Mouse (Mus musculus) forebrain, embryonic 16.5 days (tissue): ENCODE measurements at regions not wholly inside any gene's neighbourhood (a gene's known extent, or its start where the extent isn't known, plus 50 kb on each side); places are given as distances from the start of the nearest gene placed in this dataset.
A peak's percentile ranks its signal among the peaks of the same experiment; 100 is the strongest.

Source experiments
- ATAC-seq: fragments of 200-750 bp; cut with Nextera tagmentation; 2 replicates; pipeline ENCODE4 v1.8.0; 2017; ENCODE audit warnings: mild to moderate bottlenecking, moderate library complexity
- H3K27ac ChIP-seq: fragments of 300-500 bp; sonication (generic); 2 replicates; pipeline ENCODE4 v1.5.1; 2014; ENCODE audit warnings: low read length, control low read depth
- H3K27me3 ChIP-seq: fragments of 300-500 bp; sonication (generic); replicated peaks from 2 replicates; pipeline ENCODE4 v1.6.1; 2014; ENCODE audit warnings: low read length; ENCODE audit not compliant: control insufficient read depth, insufficient read depth
- H3K36me3 ChIP-seq: fragments of 300-500 bp; sonication (generic); 2 replicates; pipeline ENCODE4 v1.6.1; 2014; ENCODE audit not compliant: control insufficient read depth, insufficient read depth
- H3K4me1 ChIP-seq: fragments of 300-500 bp; sonication (generic); replicated peaks from 2 replicates; pipeline ENCODE4 v1.6.1; 2014; ENCODE audit warnings: low read length; ENCODE audit not compliant: control insufficient read depth, insufficient read depth
- H3K4me2 ChIP-seq: fragments of 300-500 bp; sonication (generic); 2 replicates; pipeline ENCODE4 v1.6.1; 2014; ENCODE audit warnings: mild to moderate bottlenecking, low read length, control low read depth
- H3K4me3 ChIP-seq: fragments of 300-500 bp; sonication (generic); replicated peaks from 2 replicates; pipeline ENCODE4 v1.5.1; 2014; ENCODE audit warnings: mild to moderate bottlenecking, low read length, control low read depth
- H3K9ac ChIP-seq: fragments of 300-500 bp; sonication (generic); replicated peaks from 2 replicates; pipeline ENCODE4 v1.6.1; 2014; ENCODE audit warnings: low read depth, low read length, control low read depth
- H3K9me3 ChIP-seq: fragments of 300-500 bp; sonication (generic); 2 replicates; pipeline ENCODE4 v1.6.1; 2016; ENCODE audit warnings: low read length; ENCODE audit not compliant: control insufficient read depth
- WGBS: fragments of 180-500 bp; shearing (Covaris S2); extraction: QIAGEN DNeasy Blood & Tissue Kit; methylation state at CpG from one replicate; pipeline ENCODE4 v1.1.7; 2014; 5-methylcytosine and 5-hydroxymethylcytosine counted together

DNA sequence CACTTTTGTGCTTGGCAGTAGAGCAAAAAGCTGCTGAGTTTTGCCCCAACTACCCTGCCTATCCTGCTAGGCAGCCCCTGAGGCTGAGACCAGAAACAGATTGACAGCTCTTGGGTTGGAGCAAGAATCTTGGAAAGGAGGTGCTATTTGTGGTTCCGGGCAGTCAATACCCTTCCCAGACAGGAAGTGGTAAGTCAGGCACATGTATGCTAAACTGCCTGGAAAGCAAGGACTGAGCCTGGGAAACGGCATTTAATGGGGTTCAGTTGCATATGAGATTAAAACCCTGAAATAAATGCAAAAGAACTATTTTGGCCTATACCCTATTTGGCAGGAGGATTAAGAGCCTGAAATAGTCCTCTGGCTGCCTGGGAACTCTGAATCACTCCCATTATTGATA, 266.9 kb downstream of the Etaa1 start:
- no peak overlapping the region for H3K27ac ChIP-seq
- H3K4me2 ChIP-seq, result no peak overlapping the region
- 27% methylated on average over 2 of the region's 2 CpGs for WGBS
- H3K36me3 ChIP-seq, result no peaks in the 10 kb centered on the region
- no peak overlapping the region for H3K9ac ChIP-seq
- H3K4me3 ChIP-seq, result no peak overlapping the region
- H3K27me3 ChIP-seq, result no peaks in the 10 kb centered on the region
- H3K4me1 ChIP-seq, result 0 out of 2 replicates have a peak, but pooled peaks cover 2% of the 10 kb centered on the region
- peak; percentile 83 for ATAC-seq
- H3K9me3 ChIP-seq, result peaks cover 6% of the 10 kb centered on the region

DNA sequence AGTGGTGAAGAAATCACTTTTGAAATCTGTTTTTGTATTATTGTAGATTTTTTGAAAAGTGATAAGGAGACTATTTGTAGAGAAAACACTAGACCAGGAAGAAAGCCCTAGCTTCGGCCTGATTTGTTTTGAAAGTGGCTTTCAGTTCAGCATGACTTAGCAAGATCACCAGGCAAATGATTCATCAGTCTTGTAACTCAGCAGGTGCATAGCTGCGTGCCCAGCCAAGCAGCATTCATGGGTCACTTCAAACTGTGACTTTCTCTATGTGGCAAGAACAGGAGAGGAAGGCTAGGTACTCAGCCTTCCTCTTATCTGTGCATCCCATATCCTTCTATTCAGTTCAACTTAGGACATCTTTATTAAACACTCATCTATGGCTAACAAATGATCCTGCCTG, 259.5 kb downstream of the Etaa1 start:
- ATAC-seq, result no peak
- no peaks in the 10 kb centered on the region for H3K27me3 ChIP-seq
- no peak overlapping the region for H3K9ac ChIP-seq
- WGBS, result 37% methylated on average over 2 of the region's 2 CpGs
- no peaks in the 10 kb centered on the region for H3K36me3 ChIP-seq
- no peaks in the 10 kb centered on the region for H3K4me1 ChIP-seq
- no peaks in the 10 kb centered on the region for H3K9me3 ChIP-seq
- H3K4me3 ChIP-seq, result no peak overlapping the region
- no peak overlapping the region for H3K27ac ChIP-seq
- H3K4me2 ChIP-seq, result no peak overlapping the region

DNA sequence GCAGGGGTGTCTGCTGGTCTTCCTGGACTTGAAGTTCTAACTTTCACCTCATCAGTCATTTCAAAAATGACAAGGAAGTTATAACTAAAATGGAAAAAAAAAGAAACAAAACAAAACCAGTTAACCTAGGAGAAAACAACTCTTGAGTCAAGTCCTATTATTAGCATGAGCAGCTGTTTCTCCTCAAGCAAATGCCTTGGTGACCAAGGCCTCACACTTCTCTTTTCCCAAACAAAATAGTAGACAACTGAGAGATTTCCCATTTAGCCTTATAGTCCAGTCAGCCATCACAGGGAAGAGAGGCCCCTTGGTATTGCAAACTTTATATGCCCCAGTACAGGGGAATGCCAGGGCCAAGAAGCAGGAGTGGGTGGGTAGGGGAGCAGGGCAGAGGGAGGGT, 244.9 kb downstream of the Etaa1 start:
- no peak for ATAC-seq
- no peaks in the 10 kb centered on the region for H3K4me1 ChIP-seq
- no peaks in the 10 kb centered on the region for H3K27me3 ChIP-seq
- no peak overlapping the region for H3K4me3 ChIP-seq
- no peaks in the 10 kb centered on the region for H3K9me3 ChIP-seq
- H3K36me3 ChIP-seq, result no peaks in the 10 kb centered on the region
- H3K4me2 ChIP-seq, result no peak overlapping the region
- H3K27ac ChIP-seq, result no peak overlapping the region
- H3K9ac ChIP-seq, result no peak overlapping the region

DNA sequence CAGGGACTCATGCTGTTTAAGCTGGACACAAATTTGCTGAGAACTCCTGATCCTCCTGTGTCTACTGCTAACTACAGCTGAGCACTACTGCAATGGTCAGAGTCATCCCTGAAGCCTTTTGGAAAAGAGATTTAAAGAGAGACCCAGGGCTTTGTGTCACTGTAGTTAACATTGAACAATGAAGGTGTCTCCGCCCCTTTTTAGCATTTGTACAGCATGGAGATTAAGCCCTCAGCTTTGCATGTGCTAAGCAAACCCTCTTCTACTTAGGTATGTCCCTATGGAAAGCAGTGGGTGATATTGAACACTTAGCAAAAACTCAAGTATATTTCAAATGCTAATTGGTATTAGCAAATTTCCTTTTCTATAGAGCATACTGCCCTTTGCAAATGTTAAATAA, 231.6 kb downstream of the Etaa1 start:
- Histone ChIP-seq H3K4me2 (no peak overlapping the region), H3K4me1 (no peaks in the 10 kb centered on the region), H3K27ac (no peak overlapping the region), H3K36me3 (no peaks in the 10 kb centered on the region), H3K9ac (no peak overlapping the region), H3K9me3 (no peaks in the 10 kb centered on the region), H3K27me3 (no peaks in the 10 kb centered on the region), H3K4me3 (no peak overlapping the region)
- ATAC-seq, result no peak
- 70% methylated on average over 1 of the region's 1 CpGs for WGBS

DNA sequence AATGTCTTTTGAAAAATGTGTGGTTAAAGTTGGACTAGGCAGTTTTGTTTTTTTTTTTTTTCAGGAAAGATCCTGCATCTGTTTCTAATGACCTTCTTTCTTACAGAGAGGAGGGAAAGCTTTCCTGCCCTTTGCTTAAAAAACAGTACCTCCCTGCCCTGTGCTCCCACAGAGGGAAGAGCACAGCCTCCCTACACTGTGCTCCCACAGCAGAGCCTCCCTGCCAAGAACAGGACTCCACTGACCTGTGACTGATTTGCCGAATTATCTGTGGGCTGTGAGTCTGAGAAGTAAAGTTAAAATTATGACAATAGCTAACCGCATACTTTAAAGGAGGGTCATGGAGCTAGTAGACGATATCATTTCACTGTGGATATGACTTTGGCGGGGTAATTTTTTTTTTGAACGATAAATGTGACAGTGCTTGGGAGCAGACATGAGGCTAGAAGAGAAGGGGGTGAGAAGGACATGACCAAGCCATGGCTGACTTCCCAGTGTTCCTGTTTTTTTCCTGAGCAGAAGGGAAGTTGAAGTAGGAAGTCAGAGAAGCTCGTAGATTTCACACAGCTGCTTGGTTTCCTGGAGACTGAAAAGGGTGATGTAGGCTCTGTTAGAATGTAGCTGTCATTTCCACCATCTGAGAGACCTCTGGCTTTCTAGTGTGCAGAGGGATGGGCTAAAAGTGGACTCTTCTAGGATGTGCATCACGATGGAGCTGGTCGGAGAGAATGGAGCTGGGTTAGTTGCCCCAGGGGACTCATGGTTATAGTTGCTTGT, 226.2 kb downstream of the Etaa1 start:
- H3K9me3 ChIP-seq, result no peaks in the 10 kb centered on the region
- H3K4me1 ChIP-seq, result no peaks in the 10 kb centered on the region
- H3K27me3 ChIP-seq, result no peaks in the 10 kb centered on the region
- no peak overlapping the region for H3K27ac ChIP-seq
- H3K4me3 ChIP-seq, result no peak overlapping the region
- no peak overlapping the region for H3K9ac ChIP-seq
- H3K36me3 ChIP-seq, result no peaks in the 10 kb centered on the region
- 79% methylated on average over 8 of the region's 8 CpGs for WGBS
- no peak for ATAC-seq
- H3K4me2 ChIP-seq, result no peak overlapping the region

DNA sequence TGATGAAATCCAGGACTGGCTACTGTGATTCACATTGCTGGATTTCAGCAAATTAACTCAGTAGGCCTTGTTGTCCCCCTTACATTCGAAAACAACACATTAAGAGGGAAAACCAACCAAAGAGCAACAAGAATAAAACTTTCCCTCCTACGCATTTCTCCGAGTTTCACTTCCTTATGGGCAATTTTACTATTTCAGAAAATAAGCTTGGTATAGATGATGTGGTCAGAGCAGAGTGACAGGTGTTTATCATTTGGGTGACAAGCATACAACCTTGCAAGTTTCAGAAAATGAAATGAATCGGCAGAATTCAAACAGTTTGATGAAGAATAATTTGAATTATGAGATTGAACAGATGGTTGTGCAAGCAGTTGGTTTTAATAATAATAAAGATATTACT, 220.6 kb downstream of the Etaa1 start:
- Histone ChIP-seq H3K27ac (no peak overlapping the region), H3K27me3 (no peaks in the 10 kb centered on the region), H3K4me1 (no peaks in the 10 kb centered on the region), H3K4me2 (no peak overlapping the region), H3K9me3 (no peaks in the 10 kb centered on the region), H3K4me3 (no peak overlapping the region), H3K9ac (no peak overlapping the region), H3K36me3 (no peaks in the 10 kb centered on the region)
- ATAC-seq, result no peak
- WGBS, result 90% methylated on average over 4 of the region's 4 CpGs

DNA sequence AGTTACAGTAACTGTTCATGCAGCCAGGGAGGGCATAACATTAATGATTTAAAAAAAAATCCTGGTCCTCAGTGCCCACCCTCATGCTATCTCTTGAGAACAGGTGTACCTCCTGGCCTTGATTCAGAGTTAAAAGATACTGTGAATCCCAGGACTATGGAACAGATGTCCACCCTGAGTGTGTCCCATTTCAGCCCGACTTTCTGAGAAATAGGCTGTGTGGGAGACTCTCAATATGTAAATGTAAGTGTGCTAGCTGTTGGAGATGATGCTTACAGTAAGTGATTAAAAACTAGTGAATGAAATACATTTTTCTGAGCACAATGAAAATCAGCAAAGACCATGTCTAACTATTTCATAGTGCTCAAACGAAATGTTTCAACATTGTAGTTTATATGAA, 219.2 kb downstream of the Etaa1 start:
- Histone ChIP-seq H3K36me3 (no peaks in the 10 kb centered on the region), H3K4me2 (no peak overlapping the region), H3K4me3 (no peak overlapping the region), H3K4me1 (no peaks in the 10 kb centered on the region), H3K27ac (no peak overlapping the region), H3K27me3 (no peaks in the 10 kb centered on the region), H3K9me3 (no peaks in the 10 kb centered on the region), H3K9ac (no peak overlapping the region)
- 84% methylated on average over 2 of the region's 2 CpGs for WGBS
- ATAC-seq, result no peak

DNA sequence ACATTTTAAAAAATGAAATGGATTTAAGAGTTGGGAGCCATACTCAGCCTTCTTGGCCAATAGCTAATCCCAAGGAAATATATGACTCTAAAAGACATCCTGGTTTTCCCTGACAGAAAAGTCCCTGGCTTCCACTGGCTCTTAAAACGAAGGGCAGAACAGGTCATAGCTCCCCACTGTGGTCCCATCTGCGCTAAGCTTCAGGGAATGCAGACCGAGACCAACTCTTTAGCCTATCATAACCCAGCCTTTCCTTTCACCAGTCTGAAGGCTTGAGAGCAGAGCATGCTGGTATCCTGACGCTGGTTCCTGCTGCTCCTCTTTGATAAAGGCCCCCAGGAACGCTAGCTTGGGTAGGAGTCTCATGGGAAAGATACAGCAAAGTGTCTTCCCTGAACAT, 214.8 kb downstream of the Etaa1 start:
- H3K4me1 ChIP-seq, result no peaks in the 10 kb centered on the region

DNA sequence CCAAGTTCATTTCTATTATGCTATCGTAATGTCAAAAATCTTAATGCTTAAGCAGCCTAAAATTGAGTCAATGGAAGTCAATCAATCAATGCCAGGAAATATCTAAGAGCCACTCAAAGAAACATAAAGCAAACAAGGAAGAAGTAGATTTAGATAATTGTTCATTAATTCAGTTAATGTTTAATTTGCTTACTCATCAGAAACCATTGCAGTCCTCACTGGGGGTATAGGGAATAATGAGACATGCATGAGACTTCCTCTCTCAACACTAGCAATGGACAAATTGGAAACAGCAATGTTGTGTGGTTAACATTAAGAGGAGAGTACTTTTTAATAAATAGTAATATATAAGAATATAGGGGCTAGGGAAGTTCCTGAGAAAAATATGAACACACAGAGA, 209.9 kb downstream of the Etaa1 start:
- no peaks in the 10 kb centered on the region for H3K4me1 ChIP-seq
- WGBS, result 93% methylated on average over 1 of the region's 1 CpGs
- H3K27ac ChIP-seq, result no peak overlapping the region
- H3K9me3 ChIP-seq, result no peaks in the 10 kb centered on the region
- no peak overlapping the region for H3K9ac ChIP-seq
- no peaks in the 10 kb centered on the region for H3K27me3 ChIP-seq
- no peak overlapping the region for H3K4me2 ChIP-seq
- no peak for ATAC-seq
- H3K4me3 ChIP-seq, result no peak overlapping the region
- H3K36me3 ChIP-seq, result no peaks in the 10 kb centered on the region

More for the DNA sequence above, 214.8 kb downstream of the Etaa1 start:
- WGBS, result 44% methylated on average over 5 of the region's 5 CpGs
- ATAC-seq, result no peak
- Histone ChIP-seq H3K4me3 (no peak overlapping the region), H3K27me3 (no peaks in the 10 kb centered on the region), H3K4me2 (no peak overlapping the region), H3K36me3 (no peaks in the 10 kb centered on the region), H3K9me3 (no peaks in the 10 kb centered on the region), H3K27ac (no peak overlapping the region), H3K9ac (no peak overlapping the region)

DNA sequence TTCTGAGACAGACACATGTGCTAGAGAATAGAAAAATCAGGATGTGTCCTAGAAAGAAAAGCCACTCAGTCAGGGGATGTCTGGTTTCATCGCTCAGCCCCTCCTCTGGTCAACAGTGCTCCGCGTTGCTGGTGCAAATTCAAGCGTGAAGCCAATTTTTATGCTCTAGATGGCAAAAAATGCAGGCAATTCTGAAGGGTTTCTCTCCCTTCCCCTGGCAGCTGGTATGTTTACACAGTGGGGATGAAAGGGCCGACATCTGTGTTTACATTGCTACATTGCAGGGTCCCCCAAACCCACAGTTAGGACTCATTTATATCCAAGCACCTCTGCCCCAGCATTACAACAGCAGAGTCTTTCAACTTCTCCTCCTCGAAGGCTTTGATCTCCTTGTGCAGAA, 203.3 kb downstream of the Etaa1 start:
- H3K36me3 ChIP-seq, result no peaks in the 10 kb centered on the region
- WGBS, result 29% methylated on average over 6 of the region's 6 CpGs
- ATAC-seq, result peak; percentile 69
- H3K4me3 ChIP-seq, result no peak overlapping the region
- no peak overlapping the region for H3K4me2 ChIP-seq
- H3K9ac ChIP-seq, result no peak overlapping the region
- H3K27ac ChIP-seq, result no peak overlapping the region
- no peaks in the 10 kb centered on the region for H3K27me3 ChIP-seq
- H3K9me3 ChIP-seq, result no peaks in the 10 kb centered on the region
- H3K4me1 ChIP-seq, result no peaks in the 10 kb centered on the region
